Mouse (Mus musculus) ES-E14 (cell line): Measurements from ENCODE around the gene Rgmb. TPM values are rescaled to one million over a fixed set of nuclear protein-coding genes. Genes with fewer than 3 reads are reported as not detected.

Experiments used
- DNase-seq: peaks from one replicate; pipeline ENCODE4 v3.0.0-alpha.2; 2013; ENCODE audit warnings: low read depth, low spot score
- H3K27ac ChIP-seq: 2 replicates; pipeline ENCODE4 v1.5.1; 2012; ENCODE audit warnings: low read depth, mild to moderate bottlenecking, low read length, moderate library complexity, mixed read lengths; ENCODE audit not compliant: poor library complexity, insufficient read depth, severe bottlenecking
- H3K36me3 ChIP-seq: 2 replicates; pipeline ENCODE4 v1.6.1; 2012; ENCODE audit warnings: mild to moderate bottlenecking, low read length, moderate library complexity, mixed read lengths; ENCODE audit not compliant: control insufficient read depth, poor library complexity, insufficient read depth, severe bottlenecking
- H3K4me1 ChIP-seq, 2 experiments: fragments of 150-350 bp in 1 of 2; sonication (generic) in 1 of 2; 2 replicates each; pipeline ENCODE4 v1.6.1; 2012; ENCODE audit warnings: low read length in 2 of 2, mild to moderate bottlenecking in 1 of 2, mixed read lengths in 1 of 2; ENCODE audit not compliant: control insufficient read depth in 2 of 2, insufficient read depth in 2 of 2, poor library complexity in 1 of 2
- H3K4me3 ChIP-seq, 2 experiments: fragments of 150-350 bp in 1 of 2; sonication (generic) in 1 of 2; 2 replicates each; pipeline ENCODE4 v1.5.1; 2012; ENCODE audit warnings: low read length in 2 of 2, low read depth in 1 of 2, mild to moderate bottlenecking in 1 of 2, mixed read lengths in 1 of 2; ENCODE audit not compliant: insufficient read depth in 1 of 2, poor library complexity in 1 of 2, severe bottlenecking in 1 of 2
- H3K9ac ChIP-seq: 2 replicates; pipeline ENCODE4 v1.6.1; 2012; ENCODE audit warnings: low read depth, mild to moderate bottlenecking, low read length, mixed read lengths; ENCODE audit not compliant: poor library complexity, insufficient read depth, severe bottlenecking
- H3K9me3 ChIP-seq: fragments of 150-350 bp; sonication (generic); 2 replicates; pipeline ENCODE4 v1.6.1; 2012; ENCODE audit warnings: low read depth, mild to moderate bottlenecking, low read length; ENCODE audit not compliant: control insufficient read depth, insufficient read depth
- CHD2 ChIP-seq: IDR thresholded peaks from 2 replicates; pipeline ENCODE4 v1.6.1; 2014; ENCODE audit warnings: mild to moderate bottlenecking, low read depth, low read length, inconsistent platforms
- HCFC1 ChIP-seq: IDR thresholded peaks from 2 replicates; pipeline ENCODE4 v1.6.1; 2012; ENCODE audit warnings: low read length, inconsistent platforms, borderline replicate concordance; ENCODE audit not compliant: insufficient read depth
- MAFK ChIP-seq: IDR thresholded peaks from 2 replicates; pipeline ENCODE4 v1.6.1; 2014; ENCODE audit warnings: mild to moderate bottlenecking, low read depth, low read length, inconsistent platforms; ENCODE audit not compliant: insufficient read depth
- ZC3H11A ChIP-seq: IDR thresholded peaks from 2 replicates; pipeline ENCODE4 v1.6.1; 2012; ENCODE audit warnings: low read depth, mild to moderate bottlenecking, inconsistent platforms, low read length, borderline replicate concordance
- ZNF384 ChIP-seq: IDR thresholded peaks from 2 replicates; pipeline ENCODE4 v1.6.1; 2012; ENCODE audit warnings: low read depth, low read length, inconsistent platforms
- in situ Hi-C, 2 experiments: fragments of 600-800 bp; cut with MboI; formaldehyde crosslinking; loops; one replicate each; pipeline ENCODE4 v1.15.1; 2025; ENCODE audit warnings: low sequenced_read_pairs in 2 of 2, inconsistent platforms in 1 of 2; ENCODE audit not compliant: unreplicated experiment in 2 of 2
- total RNA-seq: library from RNA; depleted of rRNA; stranded (reverse); fragments of 300-350 nt; gene quantifications from 2 replicates; pipeline ENCODE4 v1.2.3, GENCODE M21; 2012

Rgmb gene
- total RNA-seq, 1 experiment: 7.2 TPM

GRCm38 (mm10) chr17:15816379-15817095, 14.3 kb downstream of the Rgmb start:
- no peak for DNase-seq
- Histone ChIP-seq H3K9me3 (no peaks in the 10 kb centered on the region), H3K9ac (no peak overlapping the region), H3K27ac (no peak overlapping the region), H3K4me3 (no peak overlapping the region), H3K36me3 (peaks cover 4% of the 10 kb centered on the region), H3K4me1 (peaks cover 0 to 2% of the 10 kb centered on the region in 2 experiments; a peak in 1 of 4 replicates)
- TF ChIP-seq ZNF384 (no peak), ZC3H11A (no peak), CHD2 (no peak), HCFC1 (no peak), MAFK (no peak)
- in situ Hi-C loops: no loop called here

- Histone ChIP-seq H3K36me3 (peaks cover 2% of the 10 kb centered on the region; the same call in 1 of the 2 replicates), H3K4me3 (no peak overlapping the region), H3K9me3 (no peaks in the 10 kb centered on the region), H3K9ac (no peak overlapping the region), H3K4me1 (no peaks in the 10 kb centered on the region), H3K27ac (no peak overlapping the region)
- TF ChIP-seq ZNF384: no peak
- no peak for TF ChIP-seq MAFK
- TF ChIP-seq CHD2: no peak
- TF ChIP-seq ZC3H11A: no peak
- TF ChIP-seq HCFC1: no peak
- in situ Hi-C loops: no loop called here
- no peak for DNase-seq
These were observed 15.4 kb downstream of the Rgmb start for GRCm38 (mm10) chr17:15815312-15816018.

- Histone ChIP-seq H3K4me1 (no peaks in the 10 kb centered on the region), H3K36me3 (peaks cover 2% of the 10 kb centered on the region; the same call in 1 of the 2 replicates), H3K9ac (no peak overlapping the region), H3K9me3 (no peaks in the 10 kb centered on the region), H3K4me3 (no peak overlapping the region), H3K27ac (no peak overlapping the region)
- DNase-seq: no peak
- TF ChIP-seq ZC3H11A: no peak
- TF ChIP-seq ZNF384: no peak
- no peak for TF ChIP-seq HCFC1
- no peak for TF ChIP-seq CHD2
- no peak for TF ChIP-seq MAFK
- in situ Hi-C loops: no loop called here
These were observed 17.1 kb downstream of the Rgmb start for GRCm38 (mm10) chr17:15813658-15814212.

GRCm38 (mm10) chr17:15812136-15812778, 18.6 kb downstream of the Rgmb start:
- Histone ChIP-seq H3K4me3 (no peak overlapping the region), H3K36me3 (peaks cover 6% of the 10 kb centered on the region), H3K27ac (no peak overlapping the region), H3K9me3 (no peaks in the 10 kb centered on the region), H3K9ac (no peak overlapping the region), H3K4me1 (0 out of 4 replicates have a peak, but pooled peaks cover 0 to 2% of the 10 kb centered on the region in 2 experiments)
- TF ChIP-seq ZNF384 (no peak), CHD2 (no peak), HCFC1 (no peak), MAFK (no peak), ZC3H11A (no peak)
- DNase-seq: no peak
- in situ Hi-C loops: no loop called here
